Mouse (Mus musculus) thymus, postnatal 36 days (tissue): Measurements from ENCODE around the gene Atpaf2.

ENCODE experiments used
- DNase-seq, 2 experiments: peaks; one replicate each; pipeline ENCODE4 v3.0.0; 2022; ENCODE audit warnings: mixed read lengths in 2 of 2

The Atpaf2 gene

GRCm38 (mm10) chr11:60396546-60396945 is 21.7 kb downstream of the Atpaf2 start:
- DNase-seq = no peak

- DNase-seq = no peak
Observed at GRCm38 (mm10) chr11:60391346-60391745, 26.9 kb downstream of the Atpaf2 start.

GRCm38 (mm10) chr11:60387944-60388343 is 30.3 kb downstream of the Atpaf2 start:
- no peak for DNase-seq

GRCm38 (mm10) chr11:60385946-60386345 is 32.3 kb downstream of the Atpaf2 start:
- DNase-seq = no peak

GRCm38 (mm10) chr11:60384762-60385421 is 33.4 kb downstream of the Atpaf2 start:
- no peak for DNase-seq

- DNase-seq = no peak
Observed at GRCm38 (mm10) chr11:60383518-60383917, 34.7 kb downstream of the Atpaf2 start.

GRCm38 (mm10) chr11:60374481-60374880 is 43.8 kb downstream of the Atpaf2 start:
- DNase-seq = no peak

- DNase-seq = no peak
Observed at GRCm38 (mm10) chr11:60370431-60370830, 47.8 kb downstream of the Atpaf2 start.

- no peak for DNase-seq
Observed at GRCm38 (mm10) chr11:60369448-60369847, 48.8 kb downstream of the Atpaf2 start.

- no peak for DNase-seq
Observed at GRCm38 (mm10) chr11:60368909-60369308, 49.3 kb downstream of the Atpaf2 start.

- DNase-seq = no peak
Observed at GRCm38 (mm10) chr11:60367256-60367655, 51.0 kb downstream of the Atpaf2 start.

GRCm38 (mm10) chr11:60366239-60367019 is 51.8 kb downstream of the Atpaf2 start:
- DNase-seq = no peak

GRCm38 (mm10) chr11:60360631-60361201 is 57.5 kb downstream of the Atpaf2 start:
- DNase-seq = no peak

- DNase-seq = no peak
Observed at GRCm38 (mm10) chr11:60359936-60360335, 58.3 kb downstream of the Atpaf2 start.

GRCm38 (mm10) chr11:60359138-60359537 is 59.1 kb downstream of the Atpaf2 start:
- no peak for DNase-seq

- no peak for DNase-seq
Observed at GRCm38 (mm10) chr11:60358548-60358947, 59.7 kb downstream of the Atpaf2 start.

- DNase-seq = no peak
Observed at GRCm38 (mm10) chr11:60357116-60357515, 61.1 kb downstream of the Atpaf2 start.

- DNase-seq = no peak
Observed at GRCm38 (mm10) chr11:60355952-60356351, 62.3 kb downstream of the Atpaf2 start.

GRCm38 (mm10) chr11:60352559-60353411 is 65.5 kb downstream of the Atpaf2 start, which contains the start of the genes Tom1l2 and Drc3:
Gene Tom1l2, minus strand, starts transcription at chr11:60352905.
Gene Drc3, plus strand, starts transcription at chr11:60353329.
- DNase-seq = peak; percentile 96 to 98

GRCm38 (mm10) chr11:60351925-60352371 is 66.3 kb downstream of the Atpaf2 start:
- DNase-seq = peak; percentile 5 to 18

- no peak for DNase-seq
Observed at GRCm38 (mm10) chr11:60351388-60351787, 66.9 kb downstream of the Atpaf2 start.
